Mouse (Mus musculus) 3134 (cell line): ENCODE measurements at regions not wholly inside any gene's neighbourhood (a gene's known extent, or its start where the extent isn't known, plus 50 kb on each side); places are given as distances from the start of the nearest gene placed in this dataset.

ENCODE experiments used
- DNase-seq: peaks from one replicate; pipeline ENCODE4 v3.0.0-alpha.2; 2011; ENCODE audit warnings: low spot score; ENCODE audit not compliant: insufficient read length; ENCODE audit errors: extremely low read depth

DNA sequence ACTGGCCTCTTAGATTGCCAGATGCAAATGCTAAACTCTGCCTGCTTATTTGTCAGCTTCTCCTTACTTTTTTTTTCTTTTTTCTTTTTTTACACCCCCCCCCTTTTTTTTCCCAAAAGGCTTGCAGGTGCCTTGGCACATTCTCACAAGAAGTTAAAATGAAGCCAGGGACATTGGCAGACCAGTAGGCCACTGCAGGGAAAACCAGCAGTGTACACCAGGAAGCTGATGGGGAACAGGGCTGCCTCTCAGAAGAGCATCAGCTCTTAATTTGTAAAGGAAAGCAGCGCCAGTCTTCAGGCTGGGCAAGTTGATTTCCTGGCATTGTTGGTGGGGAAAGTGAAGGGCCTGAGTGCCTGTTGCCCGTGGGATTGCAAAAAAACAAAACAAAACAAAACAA, 83.3 kb downstream of the Gadd45g start:
- no peak for DNase-seq

DNA sequence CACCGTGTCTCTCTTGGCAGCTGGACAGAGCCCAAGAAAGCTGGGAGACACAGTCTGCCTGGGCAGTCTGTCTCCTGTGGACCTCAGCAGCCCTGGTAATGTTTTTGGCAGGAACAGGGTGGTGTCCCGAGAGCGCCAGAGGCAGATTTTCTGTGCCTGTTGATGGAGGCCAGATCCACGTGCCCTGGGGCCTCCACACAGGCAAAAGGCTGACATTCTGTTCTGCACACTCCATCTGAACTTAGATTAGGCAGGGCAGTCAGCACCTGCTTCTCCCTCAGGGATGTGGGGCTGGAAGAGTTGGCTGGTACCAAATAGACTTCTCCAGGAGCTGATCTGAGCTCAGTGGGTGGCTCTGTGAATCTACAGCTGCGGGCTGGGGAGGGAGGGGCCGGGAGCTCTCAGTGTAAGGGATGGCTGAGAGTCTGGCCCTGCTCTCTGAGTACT, 83.8 kb downstream of the Gadd45g start:
- DNase-seq = peak; percentile 37

DNA sequence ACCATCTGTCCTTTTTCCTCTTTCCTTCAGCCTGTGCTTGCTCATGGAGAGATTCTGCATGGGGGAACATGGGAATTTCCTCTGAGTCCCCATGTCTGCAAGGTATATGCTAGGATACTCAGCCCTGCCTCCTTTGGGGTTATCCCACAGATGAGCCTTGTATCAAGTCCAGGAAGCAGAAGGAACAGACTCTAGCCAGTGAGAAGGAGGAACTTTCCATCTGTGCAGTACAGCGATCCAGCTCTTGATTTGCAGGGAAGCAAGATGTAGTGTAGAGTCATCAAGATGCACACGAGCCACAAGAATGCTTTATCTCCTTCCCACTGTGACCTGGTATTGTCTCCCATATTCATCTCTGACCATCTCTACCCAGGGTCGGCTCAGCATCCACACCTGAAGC, 84.5 kb downstream of the Gadd45g start:
- DNase-seq = no peak

DNA sequence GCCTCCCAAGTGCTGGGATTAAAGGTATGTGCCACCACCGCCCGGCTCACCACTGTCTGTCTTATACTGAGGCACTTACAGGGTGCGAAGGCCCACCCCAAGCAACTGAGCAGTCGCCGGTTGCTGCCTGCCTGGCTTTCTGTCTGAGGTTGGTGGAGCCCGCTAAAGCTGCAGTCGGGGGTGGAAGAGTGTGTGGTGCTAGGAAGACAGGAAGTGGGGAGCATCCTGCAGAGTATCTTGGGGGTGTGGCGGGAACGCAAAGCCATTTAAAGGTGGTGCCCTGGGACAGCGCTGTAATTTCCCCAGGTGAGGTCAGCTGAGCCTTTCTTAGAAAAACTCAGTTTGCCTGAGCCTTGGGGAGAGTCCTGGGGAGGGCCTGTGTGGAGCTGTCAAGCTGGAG, 89.3 kb downstream of the Gadd45g start:
- no peak for DNase-seq

DNA sequence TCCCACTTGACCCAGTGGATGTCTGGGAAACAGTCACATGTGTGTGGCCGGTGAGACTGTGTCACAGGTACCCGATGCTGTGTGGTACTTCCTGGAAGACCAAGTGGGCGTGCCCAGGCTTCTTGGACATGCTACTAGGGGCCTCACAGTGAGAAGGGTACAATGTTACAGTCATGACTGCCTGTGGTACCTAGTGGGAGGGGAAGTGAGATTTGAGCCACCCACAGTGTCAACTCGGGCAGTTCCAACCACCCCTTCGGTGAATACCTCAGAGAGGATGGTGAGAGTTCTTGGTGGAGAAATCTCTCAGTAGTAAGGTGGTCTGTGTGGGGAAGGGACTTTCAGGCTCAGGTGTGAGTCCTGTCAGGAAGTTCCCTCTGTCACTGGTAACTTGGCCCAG, 90.0 kb downstream of the Gadd45g start:
- no peak for DNase-seq

DNA sequence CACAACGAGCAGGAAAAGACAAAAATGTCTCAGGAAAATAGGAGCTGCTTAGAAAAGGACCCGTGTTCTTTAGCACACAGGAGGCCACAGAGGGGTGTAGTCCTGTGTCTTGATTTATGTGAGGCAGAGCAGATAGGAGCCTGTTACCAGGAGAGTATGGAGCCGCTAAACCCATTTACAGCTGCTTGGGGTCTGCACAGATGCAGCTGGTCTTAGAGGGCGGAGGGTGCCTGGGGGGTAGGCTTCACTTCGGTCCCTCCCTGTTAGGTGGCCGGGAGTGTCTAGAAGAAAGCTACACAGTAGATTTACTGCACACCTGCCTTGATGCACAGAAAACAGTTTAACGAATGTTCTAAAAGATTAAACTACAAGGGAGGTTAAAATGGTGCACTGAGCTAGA, 91.4 kb downstream of the Gadd45g start:
- no peak for DNase-seq

DNA sequence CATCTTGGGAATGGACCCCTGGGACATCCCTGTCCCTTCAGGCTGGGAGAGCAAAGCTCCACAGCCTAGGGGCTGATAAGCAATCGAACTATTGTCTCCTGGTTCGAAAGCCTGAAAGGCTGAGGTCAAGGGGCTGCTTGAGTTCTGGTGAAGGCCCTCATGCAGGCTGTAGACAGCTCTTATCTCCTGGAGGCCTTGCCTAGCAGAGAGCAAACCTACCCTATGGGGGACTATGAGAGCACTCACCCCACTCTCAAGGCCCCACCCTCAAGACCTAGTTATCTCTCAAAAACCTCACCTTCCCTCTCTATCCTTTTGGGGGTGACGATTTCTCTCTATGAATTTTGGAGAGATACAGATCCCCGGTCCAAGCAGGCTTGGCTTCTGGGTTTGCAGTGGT, 92.8 kb downstream of the Gadd45g start:
- DNase-seq = no peak

DNA sequence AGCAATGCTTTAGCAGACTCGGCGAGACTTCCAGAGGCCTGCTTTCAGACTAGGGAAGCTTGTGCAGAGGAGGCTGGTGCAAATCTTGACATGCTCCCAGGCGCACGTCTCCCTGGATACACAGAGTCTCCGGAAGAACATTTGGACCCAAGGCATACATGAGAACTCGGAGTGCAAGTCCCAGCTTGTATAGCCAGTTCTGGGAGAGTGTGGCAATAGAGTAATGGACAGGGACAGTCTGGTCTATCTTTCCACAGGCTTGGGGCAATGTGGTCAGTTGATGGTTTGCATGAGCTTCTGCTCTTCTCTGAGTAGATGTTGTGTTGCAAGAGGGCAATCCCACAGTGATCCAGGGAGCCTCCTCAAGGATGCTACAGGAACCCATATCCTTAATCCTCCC, 93.2 kb downstream of the Gadd45g start:
- DNase-seq = no peak

DNA sequence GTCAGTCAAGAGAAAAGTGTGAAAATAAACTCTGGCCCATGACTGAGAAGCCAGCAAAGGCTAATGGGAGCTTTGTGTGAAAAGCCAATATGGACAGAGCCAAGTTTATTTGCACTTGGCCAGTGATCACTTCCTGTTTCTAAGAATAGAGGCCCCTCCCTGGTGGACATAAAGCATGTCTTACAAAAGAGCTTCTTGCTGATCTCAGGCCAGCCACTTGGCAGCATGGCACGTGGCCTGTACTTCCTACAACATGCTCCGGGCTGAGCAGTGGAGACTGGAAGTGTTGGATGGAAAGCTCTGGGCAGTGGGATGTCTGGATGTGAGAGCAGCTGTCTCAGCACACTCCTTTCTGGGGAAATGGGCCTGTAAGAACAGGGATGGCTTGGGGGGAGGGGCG, 99.7 kb downstream of the Gadd45g start:
- DNase-seq = peak; percentile 28

DNA sequence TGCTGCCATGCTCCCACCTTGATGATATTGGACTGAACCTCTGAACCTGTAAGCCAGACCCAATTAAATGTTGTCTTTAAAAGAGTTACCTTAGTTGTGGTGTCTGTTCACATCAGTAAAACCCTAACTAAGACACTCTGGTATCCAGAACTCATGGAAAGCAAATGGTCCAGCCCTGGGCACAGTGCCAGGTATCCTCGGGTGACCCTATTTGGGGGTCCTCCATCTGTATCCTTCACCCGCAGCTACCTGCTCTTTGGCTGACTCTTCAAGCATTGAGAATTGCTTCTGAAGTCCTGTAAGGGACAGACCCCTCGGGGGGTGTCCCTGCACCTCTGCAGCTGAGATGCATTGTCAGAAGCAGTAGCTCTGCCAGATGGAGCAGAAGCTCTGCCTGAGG, 102.4 kb downstream of the Gadd45g start:
- no peak for DNase-seq

DNA sequence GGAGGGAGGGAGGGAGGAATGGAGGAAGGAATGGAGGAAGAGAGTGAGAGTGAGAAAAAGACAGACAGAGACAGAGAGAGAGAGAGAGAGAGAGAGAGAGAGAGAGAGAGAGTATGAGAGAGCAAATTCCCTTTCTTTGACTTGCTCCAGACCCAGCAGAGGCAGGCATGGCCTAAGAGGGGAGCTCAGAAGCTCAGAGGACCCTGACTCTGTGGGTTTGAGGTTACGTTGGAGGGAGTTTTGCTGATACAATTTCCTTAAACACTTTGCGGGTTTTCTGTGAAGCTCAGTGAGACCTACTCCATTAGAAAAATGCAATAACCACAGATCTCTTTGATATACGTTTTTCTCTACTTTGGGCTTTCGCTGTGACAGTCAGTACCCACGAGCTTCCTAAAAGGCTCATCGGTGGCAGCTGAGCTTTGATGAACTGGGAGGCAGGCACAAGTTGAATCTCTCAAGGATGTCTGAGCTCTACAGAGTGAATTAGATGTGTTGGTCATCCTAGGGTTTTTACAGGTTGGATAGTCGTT, 105.1 kb downstream of the Gadd45g start:
- no peak for DNase-seq

DNA sequence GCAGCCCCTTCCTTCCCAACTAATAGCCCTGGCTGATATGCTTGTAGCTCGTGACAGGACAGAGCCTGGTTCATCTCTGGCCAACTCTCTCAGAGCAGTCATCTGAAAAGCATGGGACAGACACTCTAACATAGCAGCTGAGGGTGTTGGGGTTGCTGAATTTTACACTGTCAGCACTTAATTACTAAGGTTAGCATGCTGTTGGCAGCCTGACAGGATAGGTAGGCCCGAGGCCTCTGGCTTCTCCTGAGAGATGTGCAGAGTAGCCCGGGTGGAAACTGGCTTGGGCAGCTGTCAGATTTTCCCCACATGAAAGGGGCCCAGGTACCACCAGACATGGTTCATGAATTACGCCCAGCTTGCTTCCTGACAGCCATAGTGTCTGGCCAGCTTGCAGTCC, 106.6 kb downstream of the Gadd45g start:
- DNase-seq = no peak

DNA sequence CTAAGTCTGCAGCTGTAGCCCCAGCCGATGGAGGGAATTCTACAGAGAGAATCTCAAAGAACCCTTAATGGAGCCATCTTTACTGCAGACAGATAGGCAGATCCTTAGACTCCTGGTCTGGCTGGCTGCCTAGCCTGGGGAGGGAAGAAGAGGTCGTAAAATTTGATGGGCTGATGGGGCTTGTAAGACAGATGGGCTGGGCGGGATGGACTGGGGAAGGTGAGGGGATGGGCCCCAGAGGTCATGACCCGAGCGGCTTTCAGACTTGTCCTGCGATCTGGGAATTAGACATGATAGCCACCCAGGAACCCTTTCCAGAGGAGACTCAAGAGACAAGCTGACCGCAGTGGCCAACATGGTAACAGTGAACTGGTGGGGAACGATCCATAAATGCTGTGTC, 107.1 kb downstream of the Gadd45g start:
- no peak for DNase-seq

DNA sequence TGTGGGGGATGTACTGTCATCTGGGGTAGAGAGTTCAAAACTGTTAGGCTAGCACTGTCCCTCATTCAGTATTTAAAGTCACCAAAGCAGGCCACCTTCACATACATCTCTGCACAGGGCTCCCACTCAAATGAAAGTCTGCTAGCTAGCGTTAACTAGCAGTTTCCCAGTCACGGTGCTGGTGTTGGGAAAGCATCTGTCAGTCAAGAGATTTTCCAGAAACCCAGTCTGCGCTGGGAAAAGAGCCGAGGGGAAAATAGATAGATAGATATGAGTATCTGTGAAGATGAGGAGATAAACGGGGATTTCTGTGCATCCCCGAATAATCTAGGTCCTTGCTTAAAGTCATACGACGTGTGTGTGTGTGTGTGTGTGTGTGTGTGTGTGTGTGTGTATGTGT, 110.6 kb downstream of the Gadd45g start:
- DNase-seq = no peak

DNA sequence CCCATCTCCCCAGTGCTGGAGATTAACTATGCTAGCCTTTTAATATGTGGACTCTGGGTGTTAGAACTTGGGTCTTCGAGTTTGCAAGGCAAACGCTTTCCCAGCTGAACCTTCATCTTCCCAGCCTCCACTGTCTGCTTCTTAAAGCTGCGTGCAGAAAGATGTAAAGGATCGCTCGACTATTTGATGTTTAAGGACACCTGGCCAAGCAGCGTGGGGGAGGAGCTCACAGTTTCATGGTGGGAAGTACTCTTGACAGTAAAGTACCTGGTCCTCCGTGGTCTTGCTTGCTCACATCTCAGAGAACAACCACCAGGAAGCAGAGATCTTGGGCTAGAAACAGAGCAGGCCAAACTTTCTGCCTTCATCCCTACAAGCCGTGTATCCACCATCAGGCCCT, 113.1 kb downstream of the Gadd45g start:
- no peak for DNase-seq

DNA sequence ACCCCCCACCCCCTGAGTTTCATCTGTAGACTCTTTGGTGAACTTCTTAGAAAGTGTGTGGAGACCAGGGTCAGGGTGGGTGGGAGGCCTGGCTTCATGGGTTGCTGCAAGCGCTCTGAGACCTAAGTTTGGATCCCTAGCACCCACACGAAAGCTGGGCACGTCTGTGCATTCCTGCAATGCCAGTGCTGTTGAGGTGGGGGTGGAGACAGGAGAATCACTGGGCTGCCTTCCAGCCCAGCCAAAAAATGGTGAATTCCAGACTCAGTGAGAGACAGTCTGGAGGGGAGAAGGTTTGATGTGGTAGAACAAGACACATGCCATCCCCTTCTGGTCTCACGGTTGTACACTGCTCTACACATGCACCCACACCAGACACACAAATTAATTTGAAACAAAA, 113.8 kb downstream of the Gadd45g start:
- no peak for DNase-seq

DNA sequence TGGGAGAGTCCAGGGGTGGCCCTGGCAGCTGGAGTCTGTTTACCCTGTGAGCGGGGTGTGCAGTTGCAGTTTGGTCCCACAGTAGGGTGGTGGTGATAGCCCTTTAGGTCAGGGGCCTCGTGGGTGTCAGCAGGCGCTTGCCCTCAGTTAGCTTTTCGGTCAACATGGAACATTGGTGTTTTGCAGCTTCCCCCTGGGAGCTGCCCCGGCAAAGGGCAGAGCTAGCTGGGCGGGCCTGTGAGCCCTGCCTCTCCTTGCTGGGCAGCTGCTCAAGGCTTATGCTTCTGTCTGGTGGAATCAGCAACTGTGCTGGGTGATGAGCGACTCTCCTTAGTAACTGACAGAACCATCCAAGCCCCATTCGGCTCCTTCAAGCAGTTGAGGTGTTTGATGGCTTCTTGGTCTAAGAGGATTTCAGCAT, 115.7 kb downstream of the Gadd45g start:
- peak; percentile 64 for DNase-seq

DNA sequence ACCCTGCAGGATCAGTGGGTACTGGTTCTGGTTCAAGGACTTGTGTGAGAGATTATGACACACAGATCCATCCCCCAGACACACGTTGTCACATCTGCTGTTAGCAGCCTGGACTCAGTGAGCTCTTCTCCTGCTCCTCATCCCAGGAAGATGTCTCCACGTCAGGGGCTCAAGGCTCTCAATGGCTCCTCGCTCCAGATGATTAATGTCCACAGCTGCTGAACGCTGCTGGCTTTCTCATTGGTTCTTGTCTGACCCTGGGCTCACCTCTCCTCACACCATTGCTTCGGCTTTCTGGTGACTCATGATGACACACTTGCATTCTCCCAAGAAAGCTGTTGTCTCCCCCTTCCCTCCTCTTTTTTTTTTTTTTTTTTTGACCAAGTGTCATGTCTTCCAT, 116.2 kb downstream of the Gadd45g start:
- DNase-seq = peak; percentile 79

DNA sequence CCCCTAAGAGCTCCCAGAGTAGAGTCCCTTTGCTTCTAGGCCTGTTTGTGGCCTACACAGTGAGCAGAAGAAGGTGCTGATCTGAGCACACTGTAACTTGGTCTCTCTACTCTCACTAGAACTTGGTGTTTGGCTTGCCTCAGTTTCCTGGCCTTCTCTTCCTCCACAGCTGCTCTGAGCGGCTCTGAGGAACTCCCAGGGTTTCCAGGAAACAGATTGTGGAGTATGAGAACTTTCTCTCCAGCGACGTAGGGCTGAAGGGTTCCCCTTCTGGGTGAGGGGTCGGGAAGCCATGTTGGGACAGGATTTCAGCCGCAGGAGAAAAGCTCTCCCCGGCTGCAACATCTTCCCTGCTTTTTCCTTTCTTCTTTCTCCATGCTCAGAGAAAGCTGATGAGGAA, 117.5 kb downstream of the Gadd45g start:
- no peak for DNase-seq

DNA sequence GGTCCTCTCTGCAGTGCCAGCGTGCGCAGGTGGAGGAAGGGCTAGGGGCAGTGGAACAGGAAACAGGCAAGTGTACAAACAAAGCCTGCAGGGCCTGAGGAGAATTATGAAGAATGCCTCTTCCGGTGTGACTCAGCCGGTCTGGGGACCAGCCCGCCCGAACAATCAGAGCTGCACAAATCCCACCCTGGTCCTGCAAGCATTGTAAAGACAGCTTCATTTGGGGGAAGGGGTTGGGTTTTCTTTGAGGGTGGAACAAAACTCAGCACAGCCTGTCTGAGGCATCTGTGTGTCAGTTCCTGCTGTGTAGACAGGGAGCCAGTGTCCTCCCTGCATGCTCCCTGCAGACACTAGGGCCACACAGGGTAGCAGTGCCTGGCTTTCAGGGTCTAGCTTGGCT, 117.9 kb downstream of the Gadd45g start:
- DNase-seq = no peak

DNA sequence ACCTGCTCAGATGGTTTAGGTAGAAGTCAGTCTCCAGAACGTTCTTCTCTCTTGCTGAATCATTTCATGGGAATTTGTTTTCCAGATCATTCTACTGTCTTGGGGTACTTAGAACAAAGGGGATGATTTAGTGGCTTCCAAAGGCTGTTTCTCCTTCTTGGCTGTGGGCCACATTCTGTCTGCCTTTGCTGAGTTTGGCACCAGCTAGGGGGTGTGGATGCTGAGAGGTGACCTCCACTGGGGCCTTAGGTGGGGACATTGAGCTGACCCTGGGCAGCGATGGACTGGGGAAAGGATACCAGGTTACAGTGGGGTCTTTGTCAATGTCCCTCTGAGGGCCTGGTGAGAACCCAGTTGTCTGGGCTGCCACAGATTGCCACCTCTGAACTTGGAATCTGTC, 118.4 kb downstream of the Gadd45g start:
- no peak for DNase-seq

DNA sequence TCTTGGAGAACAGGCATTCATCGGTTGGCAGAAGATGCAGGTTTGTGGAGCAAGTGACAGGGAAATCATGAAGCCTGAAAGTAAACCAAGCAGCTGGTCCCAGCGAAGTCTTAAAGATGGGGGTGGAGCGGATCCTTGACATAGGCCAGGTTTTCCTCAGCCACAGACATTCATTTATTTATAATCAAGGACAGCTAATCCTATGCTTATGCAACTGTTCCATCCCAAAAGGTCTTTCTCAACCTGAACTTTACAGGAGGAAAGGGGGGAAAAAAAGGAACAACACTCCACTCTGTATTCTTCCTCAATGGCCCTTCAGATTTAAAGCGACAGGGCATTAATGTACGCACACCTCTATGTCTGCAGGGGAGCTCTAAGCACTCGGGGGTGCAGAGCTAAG, 121.6 kb downstream of the Gadd45g start:
- DNase-seq = no peak

DNA sequence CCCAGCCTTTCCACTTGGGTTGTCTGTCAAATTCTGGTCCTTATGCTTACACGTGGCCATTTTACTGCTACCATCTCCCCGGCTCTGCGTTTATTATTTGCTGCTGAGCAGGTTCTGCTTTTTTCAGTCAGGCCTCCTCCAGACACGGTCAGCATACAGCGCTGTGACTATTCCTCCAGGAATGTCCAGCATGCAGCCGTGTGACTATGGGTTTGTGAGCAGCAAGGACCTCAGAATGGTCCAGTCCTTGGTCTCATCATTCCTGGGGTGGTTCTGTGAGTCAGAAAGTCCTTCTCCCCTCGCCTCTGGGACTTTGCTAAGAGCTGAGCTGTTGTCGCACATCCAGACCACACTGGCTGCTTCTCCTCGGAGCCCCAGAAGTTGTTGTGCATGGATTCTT, 122.3 kb downstream of the Gadd45g start:
- peak; percentile 77 for DNase-seq
